In genomic region chr6:119040961-119041360, GRCm38 (mm10) we compare ENCODE assay signal across 16 mouse cellular contexts.
"Had no signal": no experiment of that assay in that cellular context is flagged by ENCODE, and none has a peak within 500 bp of the region (broad histone marks: within the 10 kb centered on the region; RNA-seq: fewer than 3 reads in every experiment).

No protein-coding gene starts in this region.

- ATAC-seq: lung, postnatal 0 days; midbrain, embryonic 13.5 days; midbrain, embryonic 16.5 days had no signal

- H3K9me3 ChIP-seq: liver, embryonic 13.5 days; megakaryocyte, embryonic 14.5 days; midbrain, embryonic 10.5 days; midbrain, embryonic 13.5 days; neural tube, embryonic 13.5 days had no signal

- H3K36me3 ChIP-seq: liver, embryonic 13.5 days; midbrain, embryonic 10.5 days; midbrain, embryonic 13.5 days; neural tube, embryonic 13.5 days had no signal

- H3K27ac ChIP-seq: left cerebral cortex, adult 2 months; liver, embryonic 13.5 days; midbrain, embryonic 10.5 days; midbrain, embryonic 13.5 days; neural tube, embryonic 13.5 days had no signal

- H3K4me3 ChIP-seq: left cerebral cortex, adult 2 months; liver, embryonic 13.5 days; megakaryocyte, embryonic 14.5 days; midbrain, embryonic 10.5 days; midbrain, embryonic 13.5 days; myocyte; neural tube, embryonic 13.5 days had no signal

- H3K4me1 ChIP-seq: liver, embryonic 13.5 days; megakaryocyte, embryonic 14.5 days had no signal

- DNase-seq: kidney, postnatal 14 days; kidney, postnatal 4 days; layer of hippocampus, postnatal 36 days; liver, embryonic 13.5 days; lung, adult 2 months; lung, postnatal 36 days; thymus, adult 18-20 months; thymus, postnatal 36 days had no signal

- H3K27me3 ChIP-seq: midbrain, embryonic 13.5 days; neural tube, embryonic 13.5 days had no signal

- H3K9ac ChIP-seq: liver, embryonic 13.5 days; midbrain, embryonic 13.5 days; neural tube, embryonic 13.5 days had no signal

- H3K4me2 ChIP-seq: liver, embryonic 13.5 days; midbrain, embryonic 13.5 days; neural tube, embryonic 13.5 days had no signal
